Mouse (Mus musculus) adrenal gland, adult 2 months (tissue): ENCODE results near the gene Lsamp. TPM values are rescaled to one million over a fixed set of nuclear protein-coding genes. Genes with fewer than 3 reads are reported as not detected.
A peak's percentile ranks its signal among the peaks of the same experiment; 100 is the strongest.

Experiments
- DNase-seq: peaks from one replicate; pipeline ENCODE4 v3.0.0; 2021
- polyA plus RNA-seq: library from polyadenylated mRNA; depleted of rRNA; stranded (reverse); fragments of >200 nt; gene quantifications from 2 replicates; pipeline ENCODE4 v1.2.3, GENCODE M21; 2012
- total RNA-seq, 2 experiments: library from RNA; stranded (reverse); gene quantifications; 2 replicates each; pipeline ENCODE4 v1.2.3; 2021

Gene Lsamp
- total and polyA plus RNA-seq, 3 experiments, result 0.79 to 7.0 (median 4.6) TPM

DNA sequence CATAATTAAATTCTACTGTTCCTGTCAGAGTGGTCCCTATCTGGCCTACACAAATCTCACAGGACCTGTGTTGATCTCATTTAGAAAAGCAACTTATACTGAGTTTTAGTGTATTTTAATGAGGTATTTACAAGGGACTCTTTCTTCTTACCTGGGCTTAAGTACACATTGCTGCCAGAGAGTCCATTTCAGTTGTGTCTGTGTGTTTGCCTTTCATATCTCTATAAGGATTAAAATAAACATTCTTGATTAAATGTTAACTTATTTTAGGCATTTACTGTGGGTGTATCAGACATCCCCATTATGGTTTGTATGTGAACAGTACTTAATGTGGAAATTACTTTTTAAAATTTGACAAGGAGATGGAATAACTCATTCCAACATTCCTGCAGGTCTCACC is 963.9 kb downstream of the Lsamp start:
- no peak for DNase-seq

DNA sequence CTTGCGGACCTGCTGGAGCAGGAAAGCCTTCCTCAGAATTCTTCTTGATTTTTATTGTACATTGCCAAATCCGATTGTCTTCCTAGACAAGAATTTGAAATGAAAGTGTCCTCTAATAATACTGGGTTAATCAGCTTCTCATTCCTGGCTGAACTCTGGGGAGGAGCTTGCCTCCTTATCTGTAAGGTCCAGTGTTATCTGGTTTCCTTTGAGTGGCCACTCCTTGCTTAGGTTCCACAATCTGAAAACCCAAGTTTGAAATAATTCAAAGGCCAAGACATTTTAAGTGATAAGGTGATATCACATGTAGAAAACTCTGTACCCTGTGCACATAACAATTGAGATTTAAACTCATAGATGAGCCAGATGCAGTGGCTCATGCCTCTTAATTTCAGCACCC is 975.0 kb downstream of the Lsamp start:
- DNase-seq, result no peak

DNA sequence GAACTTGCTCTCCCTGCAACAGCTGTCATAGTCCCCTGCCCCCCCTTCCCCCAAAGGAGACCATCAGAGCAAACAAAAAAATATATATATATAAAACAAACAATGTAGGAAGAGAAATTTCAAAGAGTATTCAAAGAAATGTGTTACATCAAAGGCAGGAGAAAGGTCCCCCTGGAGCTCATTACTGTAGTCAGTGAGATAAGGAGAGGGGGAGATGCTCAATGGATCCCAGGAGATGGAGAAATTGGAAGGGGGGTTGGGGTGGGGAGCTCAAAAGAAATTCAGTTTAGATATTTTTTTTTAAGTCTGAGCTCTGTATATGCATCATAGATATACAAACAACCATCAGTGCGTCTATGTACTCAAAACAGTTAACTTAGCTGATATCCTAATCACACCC is 976.4 kb downstream of the Lsamp start:
- DNase-seq, result no peak

DNA sequence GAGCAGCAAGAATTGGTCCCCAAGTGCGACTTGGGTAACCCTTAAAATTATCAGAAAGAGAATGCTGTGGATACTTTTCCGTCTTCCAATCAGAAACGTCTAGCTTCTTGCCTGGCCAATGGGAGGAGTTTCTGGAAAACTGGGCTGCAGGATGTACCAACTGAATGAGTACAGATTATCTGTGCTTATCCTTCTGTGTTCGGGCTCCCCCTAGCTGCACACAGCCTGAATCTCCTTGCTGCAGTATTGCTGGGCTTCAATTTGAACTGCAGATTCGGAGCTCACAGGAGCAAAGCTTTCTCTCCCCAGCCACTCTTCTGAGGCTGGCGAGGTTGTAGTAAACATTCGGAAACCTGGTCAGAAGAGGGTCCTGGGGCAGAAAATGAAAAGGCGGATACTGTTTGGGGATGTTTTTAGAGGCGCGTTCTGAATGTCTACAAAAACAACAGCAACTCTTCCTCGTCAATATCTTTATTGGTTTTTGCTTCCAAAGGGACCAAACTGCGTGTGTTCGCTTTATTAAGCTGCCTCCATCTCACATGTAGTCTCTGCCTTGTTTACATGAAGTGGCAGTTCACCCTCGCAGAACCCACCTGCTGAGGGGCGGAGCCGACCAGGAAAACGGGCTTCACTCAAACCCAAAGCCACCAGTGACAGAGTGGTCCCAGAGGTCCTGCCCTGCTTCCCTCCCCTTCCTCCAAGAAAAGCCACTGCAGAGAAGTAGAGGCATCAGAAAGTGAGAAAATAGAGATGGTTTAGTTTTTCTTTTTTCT is 984.1 kb downstream of the Lsamp start:
- DNase-seq, result peak; percentile 73

DNA sequence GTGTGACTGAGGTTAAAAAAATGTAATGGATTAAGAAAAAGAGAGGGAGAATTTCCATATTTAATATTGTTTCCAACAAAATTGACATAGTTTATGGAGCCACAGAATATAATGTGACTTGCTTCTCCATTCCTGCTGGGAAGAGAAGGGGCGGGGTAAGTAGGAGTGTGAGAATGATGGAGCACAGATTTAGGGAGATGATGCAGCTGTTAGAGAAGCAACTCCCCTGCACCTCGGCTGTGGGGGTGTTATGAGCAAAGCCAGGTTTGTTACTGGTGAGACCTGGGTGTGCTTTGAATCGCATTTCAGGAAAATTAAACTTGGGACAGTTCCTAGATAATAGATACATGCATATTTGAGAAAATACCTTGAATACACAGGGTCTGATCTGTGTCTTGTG is 987.2 kb downstream of the Lsamp start:
- DNase-seq, result no peak

DNA sequence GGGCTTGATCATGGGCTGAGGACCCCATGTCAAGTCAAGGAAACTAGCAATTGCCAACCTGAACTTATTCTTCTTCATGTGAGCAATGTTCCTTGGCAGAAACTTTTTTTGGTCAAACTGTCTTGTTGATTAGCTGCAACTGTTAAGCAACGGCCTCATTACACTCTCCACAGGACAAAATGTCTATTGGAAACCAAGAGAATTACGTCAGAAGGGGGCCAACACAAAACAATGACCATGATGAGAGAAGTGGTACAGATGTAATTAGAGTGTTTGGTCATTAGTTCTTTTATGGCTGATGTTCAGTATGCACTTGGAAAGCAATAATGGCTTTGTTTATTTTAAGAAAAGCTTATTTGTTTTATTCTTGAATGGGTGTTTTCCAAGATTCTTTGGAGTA is 989.9 kb downstream of the Lsamp start:
- no peak for DNase-seq

DNA sequence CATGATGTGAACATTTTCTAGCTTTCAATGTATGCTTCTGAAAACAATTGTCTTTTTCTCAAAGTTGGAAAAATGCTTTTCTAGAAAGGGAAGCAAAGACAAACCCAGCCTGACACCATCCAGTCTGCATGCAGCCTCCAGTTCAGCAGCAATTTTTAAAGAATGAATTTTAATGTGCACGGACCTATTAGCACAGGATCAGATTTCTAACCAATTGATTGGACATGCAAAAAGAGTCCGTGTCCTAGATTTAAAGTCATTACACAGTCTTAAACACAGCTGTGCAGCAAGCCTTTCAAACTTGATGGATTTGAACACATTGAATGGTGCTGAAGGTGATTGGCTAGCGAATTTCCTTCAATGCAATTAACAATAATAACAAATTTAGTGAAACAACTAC is 998.9 kb downstream of the Lsamp start:
- no peak for DNase-seq

DNA sequence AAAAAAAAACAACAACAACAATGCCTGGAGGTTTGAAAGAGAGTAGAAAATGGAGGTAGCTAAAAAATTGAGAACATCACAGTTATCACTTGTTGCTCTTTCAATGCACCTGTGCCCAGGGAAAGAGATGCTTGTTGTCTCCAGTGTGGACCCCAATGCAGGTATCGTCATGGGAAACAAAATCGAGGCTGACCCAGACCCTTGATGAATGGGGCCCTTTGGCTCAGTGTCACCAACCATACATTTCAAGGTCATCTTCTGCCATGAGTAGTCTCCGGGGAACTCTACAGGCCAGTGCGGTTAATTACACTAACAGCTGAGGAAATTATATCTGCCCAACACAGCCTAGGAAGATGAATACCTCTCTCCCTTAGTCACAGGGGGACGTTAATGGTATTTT is 1023.4 kb downstream of the Lsamp start:
- DNase-seq, result no peak

DNA sequence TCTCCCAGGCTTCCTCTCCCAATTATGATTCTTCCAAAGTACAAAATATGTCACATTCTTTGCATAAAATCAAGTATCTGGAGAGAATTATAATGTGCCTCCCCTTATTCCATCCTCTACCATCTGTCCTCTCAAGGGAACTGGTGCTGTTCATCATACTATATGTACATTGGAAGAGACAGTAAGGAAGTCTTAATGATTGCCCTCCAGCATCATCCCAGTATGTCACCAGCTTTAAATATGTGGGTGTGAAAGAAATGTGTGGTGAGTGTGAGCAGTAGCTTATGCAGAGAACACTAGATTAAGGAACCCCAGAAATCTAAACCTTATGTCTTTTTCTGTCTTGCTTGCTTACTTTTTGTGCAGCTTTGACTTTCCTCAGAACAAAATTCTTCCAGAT is 1050.6 kb downstream of the Lsamp start:
- DNase-seq, result no peak

DNA sequence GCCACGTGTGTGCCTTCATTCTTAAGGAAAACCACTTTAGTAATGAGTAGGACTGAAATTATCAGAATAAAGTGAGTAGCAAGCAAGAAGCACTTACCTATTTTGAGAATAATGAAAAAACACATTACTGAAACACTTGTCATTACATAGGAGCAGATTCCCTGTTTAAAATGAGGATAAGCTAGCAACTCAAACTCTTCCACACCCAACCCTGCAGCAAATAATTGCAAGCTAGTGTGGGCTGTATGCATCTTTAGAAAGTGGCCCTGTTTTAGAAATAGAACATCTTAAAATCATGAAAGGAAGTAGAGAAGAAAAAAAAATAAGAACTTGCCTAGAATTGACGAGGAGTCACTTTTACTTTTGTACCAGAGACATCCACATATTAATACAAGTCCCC is 1057.5 kb downstream of the Lsamp start:
- DNase-seq, result no peak

DNA sequence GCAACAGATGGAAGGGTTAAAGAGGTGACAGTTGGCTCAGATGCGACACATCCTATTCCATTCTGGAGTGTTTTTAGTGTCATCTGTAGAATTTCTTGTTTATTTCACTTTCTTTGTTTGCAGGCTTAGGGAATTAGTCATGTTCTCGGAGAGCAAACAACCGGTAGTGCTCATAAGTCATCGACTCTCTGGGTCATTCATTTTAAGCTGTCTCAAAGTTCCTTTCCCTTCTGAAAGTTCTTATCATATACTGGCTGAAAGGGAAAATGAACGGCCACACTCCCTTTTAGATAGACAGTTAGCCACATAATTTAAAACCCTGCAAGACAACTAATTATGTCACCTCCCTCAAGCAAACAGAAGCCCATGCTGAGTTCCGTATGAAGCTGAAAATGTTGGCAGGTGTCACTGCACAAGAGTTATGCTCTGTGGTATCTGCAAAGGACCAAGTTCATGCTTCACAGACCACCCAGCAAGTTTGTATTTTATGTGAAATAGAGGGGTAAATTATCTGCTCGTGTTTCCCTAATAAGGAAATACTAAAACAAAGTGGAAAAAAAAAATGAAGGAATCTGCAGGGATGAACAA is 1079.2 kb downstream of the Lsamp start:
- no peak for DNase-seq

DNA sequence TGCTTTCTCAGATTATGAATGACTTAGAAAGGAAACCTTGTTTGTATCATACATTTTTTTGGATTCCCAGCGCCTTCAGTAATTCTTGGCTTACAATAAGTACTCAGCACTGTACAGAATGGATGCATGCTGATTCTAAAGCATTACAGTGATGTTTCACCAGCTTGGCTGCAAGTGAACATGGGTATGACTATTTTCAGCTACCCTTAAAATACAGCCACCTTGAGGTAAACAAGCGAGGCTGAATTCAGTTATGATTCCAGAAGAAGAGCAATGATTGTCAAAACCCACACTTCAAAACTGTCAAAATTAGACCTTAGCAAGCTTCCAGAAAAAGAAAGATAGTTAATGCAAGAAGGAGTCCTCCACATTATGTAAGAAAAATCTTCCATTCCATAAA is 1089.3 kb downstream of the Lsamp start:
- DNase-seq, result no peak

DNA sequence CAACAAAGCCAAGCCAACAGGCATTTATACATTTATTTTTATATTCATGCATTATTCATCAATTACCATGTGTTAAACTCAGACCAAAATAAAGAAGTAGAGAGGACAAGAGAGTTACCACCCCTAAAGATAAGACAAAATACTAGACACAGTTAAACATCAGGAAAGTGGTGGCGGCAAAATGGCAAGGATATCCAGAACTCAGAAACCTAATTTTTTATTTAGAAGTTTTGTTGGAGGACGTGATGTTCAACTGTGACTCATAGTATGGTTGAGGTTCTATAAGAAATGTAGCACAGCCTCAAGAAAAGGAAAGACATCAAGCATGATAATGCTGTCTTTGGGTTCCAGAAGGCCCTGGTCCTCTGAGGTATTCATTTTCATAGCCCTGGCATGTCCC is 1104.5 kb downstream of the Lsamp start:
- DNase-seq, result no peak

DNA sequence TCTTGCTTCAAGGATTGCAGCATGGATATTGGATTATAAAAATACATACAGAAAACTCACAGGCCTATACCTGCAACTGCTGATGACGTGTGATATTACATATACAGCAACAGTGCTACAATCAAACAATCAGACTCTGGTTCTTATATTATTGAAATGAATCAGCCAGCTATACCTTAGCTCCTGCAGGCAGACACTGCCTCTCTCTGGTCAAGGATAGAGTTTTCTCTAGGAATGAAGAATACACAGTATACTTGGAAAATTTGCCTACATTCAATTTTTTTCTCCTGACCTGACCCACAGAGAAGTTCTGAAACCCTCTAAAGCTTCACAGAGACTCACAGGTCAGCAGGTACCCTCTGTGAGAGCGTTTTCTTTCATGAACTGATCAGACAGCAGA is 1105.9 kb downstream of the Lsamp start:
- DNase-seq, result no peak

DNA sequence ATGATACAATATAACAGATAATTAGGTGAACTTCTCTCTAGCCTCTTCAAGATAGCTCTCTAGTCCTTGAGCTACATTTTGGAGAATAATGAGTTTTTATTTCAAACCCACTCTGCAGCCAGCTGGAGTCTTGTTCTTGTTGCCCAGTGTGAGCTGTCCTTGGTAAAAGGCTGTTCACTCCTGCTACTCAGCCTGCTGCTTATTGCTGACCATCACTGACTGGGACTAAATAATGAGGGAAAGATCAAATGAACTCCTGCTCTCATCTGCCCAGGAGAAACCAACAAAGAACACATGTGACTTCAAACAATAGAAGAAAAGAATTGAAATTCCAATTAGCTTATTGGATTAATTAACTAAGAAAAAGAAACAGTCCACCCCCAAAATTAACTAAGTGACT is 1107.1 kb downstream of the Lsamp start:
- no peak for DNase-seq

DNA sequence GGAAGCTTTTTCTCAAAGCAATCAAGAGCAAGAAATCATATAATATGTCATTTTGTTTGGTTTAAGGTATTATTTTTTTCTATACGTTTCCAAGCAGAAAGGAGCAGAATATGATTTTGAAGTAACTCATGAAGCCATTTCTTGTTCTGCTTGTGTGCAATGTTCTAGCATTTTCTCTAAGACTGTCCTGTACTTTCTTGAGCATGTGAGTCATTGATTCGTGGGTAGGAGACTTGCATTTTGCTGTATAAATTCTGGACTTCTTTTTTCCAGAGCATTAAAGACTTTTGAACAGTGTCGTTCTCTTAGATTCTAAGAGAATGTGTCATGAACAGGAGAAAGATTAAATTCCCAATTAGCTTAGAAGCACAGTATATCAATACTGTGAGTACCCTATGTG is 1118.6 kb downstream of the Lsamp start:
- DNase-seq, result no peak

DNA sequence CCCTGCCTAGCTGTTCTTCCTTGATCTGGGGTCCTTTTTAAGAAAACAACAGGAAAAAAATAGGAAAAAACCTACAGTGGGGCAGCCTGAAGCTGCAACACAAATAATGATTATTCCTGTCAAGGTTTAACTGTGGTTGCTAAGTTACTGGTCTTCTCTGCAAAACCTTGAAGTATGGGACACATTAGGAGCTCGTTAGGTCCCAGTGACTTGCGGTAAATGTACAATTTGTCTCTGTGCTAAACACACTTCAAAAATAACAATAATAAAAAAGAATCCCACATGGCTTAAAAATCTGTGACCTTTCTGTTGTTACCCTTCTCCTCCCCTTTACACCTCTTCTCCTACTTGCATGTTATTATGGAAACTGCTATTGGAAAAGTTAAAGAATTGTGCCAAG is 1140.2 kb downstream of the Lsamp start:
- no peak for DNase-seq

DNA sequence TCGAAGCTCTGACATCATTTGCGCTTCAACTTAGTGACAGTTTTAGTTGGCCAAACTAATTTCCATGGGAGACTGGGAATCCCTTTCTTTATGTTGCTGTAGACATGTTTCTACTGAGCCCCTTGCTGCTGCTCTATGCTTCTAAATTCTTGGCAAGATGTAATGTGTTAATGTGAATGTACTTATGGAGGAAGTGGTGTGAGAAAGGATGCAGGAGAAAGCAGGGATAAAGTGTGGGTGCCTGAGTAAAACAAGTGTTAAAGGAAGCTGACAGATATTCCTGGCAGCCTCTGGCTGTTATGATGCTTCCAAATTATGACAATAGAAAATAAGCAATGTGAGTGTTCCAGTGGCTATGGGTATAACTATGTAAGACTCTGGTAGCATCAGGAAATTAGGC is 1140.9 kb downstream of the Lsamp start:
- no peak for DNase-seq

DNA sequence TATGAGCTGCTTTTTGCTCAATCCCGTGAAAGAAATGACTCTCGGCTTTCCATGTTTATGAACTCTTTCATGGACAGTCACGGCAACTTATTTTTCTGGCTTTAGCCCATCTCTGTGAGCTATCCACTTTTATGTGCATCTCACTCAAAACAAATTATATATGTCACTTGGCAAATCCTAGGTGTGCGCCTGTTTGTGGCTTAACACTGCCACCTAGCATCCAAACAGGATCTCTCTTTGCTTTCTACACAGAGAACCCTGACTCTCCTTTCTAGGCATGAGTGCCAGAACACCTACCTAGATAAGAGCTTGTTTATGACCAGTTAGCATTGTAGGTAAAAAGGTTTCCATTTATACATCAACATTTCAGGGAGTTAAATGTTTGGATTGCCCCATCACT is 1146.9 kb downstream of the Lsamp start:
- no peak for DNase-seq

DNA sequence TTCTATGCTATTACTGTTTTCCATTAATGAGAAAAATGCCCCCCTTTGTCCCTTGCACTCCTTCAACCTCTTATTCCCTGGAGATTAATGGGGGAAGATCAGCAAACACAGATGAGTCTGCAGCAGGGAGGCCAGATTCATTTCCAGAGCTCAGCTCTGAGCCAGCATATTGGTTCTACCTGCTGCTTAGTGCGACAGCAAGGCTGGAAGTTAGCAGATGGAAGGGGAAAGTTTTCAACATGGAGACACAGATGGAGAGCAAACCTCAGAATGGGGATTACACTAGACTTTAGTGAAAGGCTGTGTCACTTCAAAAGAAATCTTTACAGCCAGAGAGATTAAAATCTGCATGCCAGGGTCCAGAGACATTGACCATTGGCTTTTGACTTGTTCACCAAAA is 1188.7 kb downstream of the Lsamp start:
- no peak for DNase-seq

DNA sequence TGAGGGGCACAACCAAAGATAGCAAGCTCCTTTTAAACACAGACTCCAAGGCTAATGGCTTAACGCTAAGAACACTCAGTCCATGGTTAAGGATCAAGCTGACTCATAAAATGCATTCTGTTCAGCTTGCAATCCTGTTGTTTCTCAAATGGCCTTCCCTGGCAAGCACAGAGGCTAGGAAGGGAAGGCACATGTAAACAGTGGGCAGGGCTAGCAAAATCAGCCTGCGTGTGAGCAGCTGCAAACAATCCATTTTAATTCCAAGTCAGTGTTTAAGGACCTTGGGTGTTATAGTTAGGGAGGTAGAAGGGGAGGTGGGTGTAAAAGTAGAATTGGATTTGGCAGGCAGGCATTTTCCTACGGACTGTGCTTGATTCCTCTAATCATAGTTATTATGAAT is 1195.4 kb downstream of the Lsamp start:
- DNase-seq, result no peak

DNA sequence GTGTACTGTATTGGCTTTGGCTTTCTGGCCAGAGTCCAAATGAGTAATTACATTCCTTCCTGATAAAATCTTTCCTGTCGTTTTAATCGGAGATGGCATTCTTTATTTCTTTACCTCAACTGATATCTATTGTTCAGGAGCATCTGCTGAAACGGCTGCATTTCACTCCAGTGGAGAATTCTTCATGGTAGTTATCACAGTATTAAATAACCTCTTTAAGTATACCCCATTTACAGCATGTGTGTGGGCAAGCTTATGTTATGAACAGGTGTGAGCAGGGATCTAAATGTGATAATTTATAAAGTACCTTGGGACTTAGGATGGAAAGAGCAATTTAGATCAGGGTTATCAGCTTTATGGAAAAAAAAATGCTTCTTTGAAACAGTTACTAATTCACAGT is 1196.7 kb downstream of the Lsamp start:
- no peak for DNase-seq

DNA sequence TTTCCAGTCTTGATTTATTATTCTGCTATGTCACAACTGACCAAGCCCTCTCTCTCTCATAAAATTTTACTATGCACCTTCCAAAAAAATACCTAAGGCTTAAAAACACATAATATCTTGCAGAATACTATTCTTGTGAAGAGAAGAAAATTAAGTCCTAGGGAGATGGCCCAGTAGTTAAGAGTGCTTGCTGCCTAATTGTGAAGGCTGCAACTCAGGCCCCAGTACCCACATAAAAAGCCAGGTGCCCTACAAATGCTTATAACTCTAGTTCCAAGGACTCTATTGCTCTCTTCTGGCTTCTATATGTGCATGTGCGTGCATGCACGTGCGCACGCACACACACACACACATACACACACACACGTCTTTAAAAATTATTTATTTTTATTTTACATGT is 1225.9 kb downstream of the Lsamp start:
- DNase-seq, result no peak

DNA sequence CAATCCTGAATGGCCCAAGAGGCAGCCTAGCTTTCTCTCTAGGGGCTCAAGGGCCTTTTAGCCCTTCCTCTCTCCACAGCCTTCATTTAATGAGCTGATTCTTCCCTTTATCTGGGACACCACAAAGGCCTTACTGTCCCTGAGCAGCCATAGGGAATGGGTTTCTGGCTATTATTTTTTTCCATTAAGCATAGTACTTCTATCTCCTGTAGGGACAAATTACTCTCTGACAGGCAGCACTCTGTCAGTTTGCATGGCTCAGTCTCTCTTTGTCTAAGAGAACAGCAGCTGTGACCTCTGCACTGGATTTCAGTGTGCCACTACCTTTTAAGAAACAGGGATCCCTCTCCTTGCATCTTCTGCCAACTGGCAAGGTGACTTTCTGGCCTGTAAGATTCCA is 1251.7 kb downstream of the Lsamp start:
- DNase-seq, result no peak
